Mouse (Mus musculus): Measurements from ENCODE around the gene T2.

DNA sequence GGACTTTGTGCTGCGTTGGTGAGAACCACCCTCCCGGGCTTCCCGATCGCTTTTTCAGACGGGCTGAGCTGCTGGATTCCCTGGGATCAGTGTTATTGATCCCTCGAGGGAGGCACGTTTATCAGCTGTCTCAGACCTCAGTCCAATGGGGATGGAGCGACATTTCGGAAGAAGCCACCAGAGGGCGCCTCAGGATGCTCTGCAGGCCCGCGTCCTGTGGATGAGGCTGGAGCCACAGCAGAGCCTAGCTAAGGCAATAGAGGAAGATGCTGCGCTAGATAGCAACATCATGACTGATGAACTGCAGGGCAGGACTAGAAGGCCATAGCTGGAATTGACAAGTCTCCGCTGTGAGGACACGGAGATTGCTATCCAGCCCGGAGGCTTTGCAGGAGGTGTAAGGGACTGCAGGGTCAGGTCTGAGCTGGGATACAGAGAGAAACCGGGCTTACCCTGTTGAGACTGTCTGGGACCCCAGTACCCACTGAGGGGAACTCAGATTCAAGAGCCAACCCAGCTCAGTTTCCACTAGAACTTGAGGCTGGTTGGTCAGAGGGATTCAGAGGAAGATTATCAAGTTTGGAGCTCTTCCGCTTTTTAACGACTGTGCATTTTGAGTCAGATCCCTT, 113.0 kb downstream of the T2 start:
- peak; percentile 93 for TF ChIP-seq CTCF (IDR thresholded peaks at IDR 0.05; ENCODE audit: low read depth, low read length)
- TF ChIP-seq POLR2A (IDR thresholded peaks at IDR 0.05; ENCODE audit: borderline replicate concordance, low read depth, low read length), result no peak
